Mouse (Mus musculus): Measurements from ENCODE around the gene Gm44503.

- TF ChIP-seq POLR2A (IDR thresholded peaks at IDR 0.05; ENCODE audit: control insufficient read depth, extremely low read depth, insufficient read depth, low read length, poor library complexity) = no peak
- TF ChIP-seq CTCF (IDR thresholded peaks at IDR 0.05; ENCODE audit: borderline replicate concordance, control insufficient read depth, extremely low read depth, insufficient read depth, low read length, poor library complexity) = 0 out of 2 replicates have a peak, but pooled peaks have one; percentile 64
Observed at GRCm38 (mm10) chr9:72958521-72959450, at the start of gene Gm44503, which contains the start of gene Dyx1c1.

All from thymus, adult 2 months (tissue).